Mouse (Mus musculus) heart, postnatal 0 days (tissue): ENCODE measurements around the gene Tmc1. TPM values are rescaled to one million over a fixed set of nuclear protein-coding genes. Genes with fewer than 3 reads are reported as not detected.

ENCODE experiments used
- ATAC-seq: fragments of 200-750 bp; cut with Nextera tagmentation; 2 replicates; pipeline ENCODE4 v1.8.0; 2017; ENCODE audit warnings: low read depth, moderate number of reproducible peaks, moderate library complexity; ENCODE audit not compliant: insufficient read depth
- DNase-seq: peaks from one replicate; pipeline ENCODE4 v3.0.0-alpha.2; 2016; ENCODE audit warnings: low spot score
- H3K27ac ChIP-seq: fragments of 300-500 bp; sonication (generic); 2 replicates; pipeline ENCODE4 v1.5.1; 2014; ENCODE audit warnings: low read depth, mild to moderate bottlenecking
- H3K27me3 ChIP-seq: fragments of 300-500 bp; sonication (generic); 2 replicates; pipeline ENCODE4 v1.6.1; 2014; ENCODE audit warnings: low read length, mixed read lengths; ENCODE audit not compliant: control insufficient read depth, insufficient read depth
- H3K36me3 ChIP-seq: fragments of 300-500 bp; sonication (generic); replicated peaks from 2 replicates; pipeline ENCODE4 v1.6.1; 2014; ENCODE audit warnings: low read length, mixed read lengths; ENCODE audit not compliant: control insufficient read depth, insufficient read depth
- H3K4me1 ChIP-seq: fragments of 300-500 bp; sonication (generic); 2 replicates; pipeline ENCODE4 v1.6.1; 2014; ENCODE audit warnings: antibody characterized with exemption; ENCODE audit not compliant: control insufficient read depth, insufficient read depth
- H3K4me2 ChIP-seq: fragments of 300-500 bp; sonication (generic); 2 replicates; pipeline ENCODE4 v1.6.1; 2014; ENCODE audit warnings: low read depth, mild to moderate bottlenecking, low read length, moderate library complexity
- H3K4me3 ChIP-seq: fragments of 300-500 bp; sonication (generic); 2 replicates; pipeline ENCODE4 v1.5.1; 2014; ENCODE audit warnings: low read depth, low read length
- H3K9ac ChIP-seq: fragments of 300-500 bp; sonication (generic); replicated peaks from 2 replicates; pipeline ENCODE4 v1.6.1; 2014; ENCODE audit warnings: low read depth, low read length, mixed read lengths
- H3K9me3 ChIP-seq: fragments of 300-500 bp; sonication (generic); replicated peaks from 2 replicates; pipeline ENCODE4 v1.6.1; 2016; ENCODE audit warnings: low read length; ENCODE audit not compliant: control insufficient read depth
- CTCF ChIP-seq: IDR thresholded peaks from 2 replicates; pipeline ENCODE4 v1.5.1; 2016; ENCODE audit warnings: antibody characterized with exemption, control low read depth, low read depth
- EP300 ChIP-seq: IDR thresholded peaks from 2 replicates; pipeline ENCODE4 v1.6.1; 2016; ENCODE audit warnings: antibody characterized with exemption, low read depth
- WGBS: fragments of 180-500 bp; shearing (Covaris S2); extraction: QIAGEN DNeasy Blood & Tissue Kit; methylation state at CpG from one replicate; pipeline ENCODE4 v1.1.7; 2014; 5-methylcytosine and 5-hydroxymethylcytosine counted together
- polyA plus RNA-seq: library from polyadenylated mRNA; unstranded; fragments of >200 nt; fragmentation: Nextera tagmentation; extraction: Ambion mirVana; gene quantifications from 2 replicates; pipeline ENCODE4 v1.2.1, GENCODE M21; 2015
- total RNA-seq: library from RNA; depleted of rRNA; stranded (reverse); fragments of >200 nt; gene quantifications from 2 replicates; pipeline ENCODE4 v1.2.3, GENCODE M21; 2014; ENCODE audit warnings: low replicate concordance

The Tmc1 gene
- total and polyA plus RNA-seq, 2 experiments from 2014 or later, result not detected

GRCm38 (mm10) chr19:20944446-20944845 lies 9.6 kb downstream of the Tmc1 start:
- no peak overlapping the region for H3K9ac ChIP-seq
- H3K27ac ChIP-seq, result no peak overlapping the region
- no peaks in the 10 kb centered on the region for H3K36me3 ChIP-seq
- no peak for TF ChIP-seq CTCF
- TF ChIP-seq EP300, result no peak
- H3K4me2 ChIP-seq, result no peak overlapping the region
- 58% methylated on average over 4 of the region's 4 CpGs for WGBS
- ATAC-seq, result no peak
- no peaks in the 10 kb centered on the region for H3K9me3 ChIP-seq
- H3K4me1 ChIP-seq, result no peaks in the 10 kb centered on the region
- no peaks in the 10 kb centered on the region for H3K27me3 ChIP-seq
- no peak for DNase-seq
- no peak overlapping the region for H3K4me3 ChIP-seq

GRCm38 (mm10) chr19:20924282-20924681 lies 29.7 kb downstream of the Tmc1 start:
- TF ChIP-seq EP300 (no peak), CTCF (no peak)
- no peak overlapping the region for H3K4me3 ChIP-seq
- H3K27me3 ChIP-seq, result no peaks in the 10 kb centered on the region
- 47% methylated on average over 7 of the region's 7 CpGs for WGBS
- no peaks in the 10 kb centered on the region for H3K4me1 ChIP-seq
- ATAC-seq (no peak), DNase-seq (no peak)
- H3K36me3 ChIP-seq, result no peaks in the 10 kb centered on the region
- no peak overlapping the region for H3K27ac ChIP-seq
- peak overlapping the region; percentile 16; the same call in 1 of the 2 replicates for H3K4me2 ChIP-seq
- no peak overlapping the region for H3K9ac ChIP-seq
- H3K9me3 ChIP-seq, result no peaks in the 10 kb centered on the region

DNA sequence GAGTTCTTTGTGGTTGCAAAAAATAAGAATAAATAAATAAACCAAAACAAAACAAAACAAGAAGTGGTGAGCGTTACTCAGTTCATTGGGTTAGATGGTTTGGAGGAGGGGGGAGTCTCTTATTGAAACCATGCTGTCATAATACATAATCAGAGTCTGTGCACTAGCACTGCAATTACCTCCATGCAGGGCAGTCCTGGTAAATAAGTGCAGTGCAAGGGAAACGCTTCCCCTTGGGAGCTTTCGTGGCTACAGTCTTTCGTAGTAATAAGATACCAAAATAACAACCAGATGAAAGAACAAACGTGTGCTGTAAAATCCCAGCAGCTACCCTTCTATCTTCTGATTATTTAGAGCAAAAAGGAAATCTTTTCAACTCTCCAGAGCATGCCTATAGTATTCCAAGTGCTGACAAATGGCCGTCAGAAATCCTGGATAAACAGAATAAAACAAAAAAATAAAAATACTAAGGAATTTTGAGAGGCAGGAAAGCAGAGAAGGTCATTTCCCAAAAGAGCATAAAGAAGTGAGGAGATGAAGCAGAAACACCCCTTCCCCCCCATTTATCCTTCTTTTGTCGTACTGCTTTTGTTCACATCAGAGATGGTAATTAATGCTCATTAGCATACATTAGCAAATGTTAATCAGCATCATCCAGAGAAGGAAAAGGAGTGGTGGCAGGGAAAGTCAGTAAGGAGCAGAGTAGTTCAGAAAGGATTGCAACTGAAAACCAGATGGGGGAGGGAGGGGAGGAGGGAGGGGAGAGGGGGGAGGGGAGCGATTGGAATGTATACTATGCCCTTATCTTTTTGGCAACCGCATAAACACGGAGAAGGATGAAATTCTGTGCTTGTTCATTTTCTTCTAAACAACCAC lies 30.4 kb downstream of the Tmc1 start:
- Histone ChIP-seq H3K36me3 (no peaks in the 10 kb centered on the region), H3K4me2 (peak overlapping the region; percentile 16), H3K4me1 (no peaks in the 10 kb centered on the region), H3K9ac (no peak overlapping the region), H3K4me3 (no peak overlapping the region), H3K27me3 (no peaks in the 10 kb centered on the region), H3K9me3 (no peaks in the 10 kb centered on the region), H3K27ac (no peak overlapping the region)
- ATAC-seq, result peak; percentile 27; the same call in 1 of the 2 replicates
- peak; percentile 25 for DNase-seq
- 11% methylated on average over 10 of the region's 10 CpGs for WGBS
- TF ChIP-seq EP300 (no peak), CTCF (no peak)

GRCm38 (mm10) chr19:20918241-20918640 lies 35.8 kb downstream of the Tmc1 start:
- no peak for TF ChIP-seq CTCF
- TF ChIP-seq EP300, result no peak
- Histone ChIP-seq H3K4me2 (no peak overlapping the region), H3K9ac (no peak overlapping the region), H3K4me3 (no peak overlapping the region), H3K9me3 (no peaks in the 10 kb centered on the region), H3K4me1 (no peaks in the 10 kb centered on the region), H3K36me3 (no peaks in the 10 kb centered on the region), H3K27ac (no peak overlapping the region), H3K27me3 (no peaks in the 10 kb centered on the region)
- WGBS, result 76% methylated on average over 4 of the region's 4 CpGs
- no peak for ATAC-seq
- no peak for DNase-seq

DNA sequence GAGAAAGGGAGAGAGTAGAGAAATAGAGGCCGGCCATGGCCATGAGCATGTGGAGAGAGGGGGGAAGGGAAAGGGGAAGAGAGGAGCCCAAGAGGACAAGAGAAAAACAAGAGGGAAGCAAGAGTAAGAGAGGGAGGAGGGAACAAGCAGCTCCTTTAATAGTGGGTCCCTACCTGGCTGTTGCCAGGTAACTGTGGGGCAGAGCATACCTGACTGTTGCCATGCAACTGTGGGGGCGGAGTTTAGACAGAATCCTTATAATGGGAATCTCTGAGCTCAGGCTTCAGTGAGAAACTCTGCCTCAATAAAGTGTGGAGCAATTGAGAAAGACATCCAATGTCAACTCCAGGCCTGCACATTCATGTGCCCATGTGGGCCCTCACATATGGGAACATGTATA lies 38.9 kb downstream of the Tmc1 start:
- DNase-seq, result no peak
- H3K4me3 ChIP-seq, result no peak overlapping the region
- no peaks in the 10 kb centered on the region for H3K9me3 ChIP-seq
- TF ChIP-seq EP300 (no peak), CTCF (no peak)
- H3K4me2 ChIP-seq, result no peak overlapping the region
- no peaks in the 10 kb centered on the region for H3K27me3 ChIP-seq
- ATAC-seq, result no peak
- no peaks in the 10 kb centered on the region for H3K4me1 ChIP-seq
- H3K36me3 ChIP-seq, result no peaks in the 10 kb centered on the region
- WGBS, result 73% methylated on average over 2 of the region's 2 CpGs
- H3K27ac ChIP-seq, result no peak overlapping the region
- H3K9ac ChIP-seq, result no peak overlapping the region
